ENCODE assay signal across 19 mouse cellular contexts in genomic region chr19:15761086-15761485, GRCm38 (mm10).
DNase-seq lines count a peak whose midpoint lies in the region; ATAC-seq lines count a peak whose summit lies in the region.
"Had no signal": no experiment of that assay in that cellular context is flagged by ENCODE, and none has a peak within 500 bp of the region (broad histone marks: within the 10 kb centered on the region; RNA-seq: fewer than 3 reads in every experiment).

No protein-coding gene starts in this region.

- peak; percentile 14 for DNase-seq in R1 (ENCODE audit: low read depth, low spot score)
- peak; percentile 7 for DNase-seq in ZHBTc4 (ENCODE audit: low read depth, low spot score)
- no peak for DNase-seq in left cerebral cortex, postnatal 36 days (ENCODE audit: low spot score in 2 of 2)
- no peak for DNase-seq in left cerebral cortex, postnatal 14 days (ENCODE audit: low spot score in 2 of 2)
- DNase-seq: adrenal gland, adult 2 months; adrenal gland, postnatal 10 days; adrenal gland, postnatal 25 days; cerebellum, adult 11-12 months; cerebellum, adult 2 months; cerebellum, adult 9-10 months; cerebellum, postnatal 10 days; cerebellum, postnatal 25 days; forebrain, postnatal 0 days had no signal

- H3K36me3 ChIP-seq in midbrain, embryonic 12.5 days = no peaks in the 10 kb centered on the region
- H3K36me3 ChIP-seq in midbrain, embryonic 16.5 days (ENCODE audit: control insufficient read depth, insufficient read depth, low read length) = no peaks in the 10 kb centered on the region
- H3K36me3 ChIP-seq: embryonic facial prominence, embryonic 10.5 days; embryonic facial prominence, embryonic 12.5 days; forebrain, embryonic 15.5 days had no signal

- 71% methylated on average over 4 of the region's 4 CpGs for WGBS in midbrain, embryonic 12.5 days
- WGBS in midbrain, embryonic 16.5 days = 66% methylated on average over 4 of the region's 4 CpGs

- no peak overlapping the region for H3K27ac ChIP-seq in midbrain, embryonic 12.5 days (replicated peaks)
- H3K27ac ChIP-seq in midbrain, embryonic 16.5 days (ENCODE audit: low read length) = no peak overlapping the region
- H3K27ac ChIP-seq: embryonic facial prominence, embryonic 10.5 days; embryonic facial prominence, embryonic 12.5 days; forebrain, embryonic 13.5 days; forebrain, embryonic 15.5 days had no signal

- ATAC-seq in midbrain, embryonic 12.5 days (ENCODE audit: low FRiP score, low read depth) = 0 out of 2 replicates have a peak, but pooled peaks have one; percentile 68
- no peak for ATAC-seq in midbrain, embryonic 16.5 days
- ATAC-seq: forebrain, embryonic 13.5 days; forebrain, embryonic 15.5 days; forebrain, postnatal 0 days had no signal

- no peaks in the 10 kb centered on the region for H3K27me3 ChIP-seq in midbrain, embryonic 12.5 days
- H3K27me3 ChIP-seq in midbrain, embryonic 16.5 days (ENCODE audit: control insufficient read depth, insufficient read depth, low read depth, low read length) = no peaks in the 10 kb centered on the region
- H3K27me3 ChIP-seq: embryonic facial prominence, embryonic 12.5 days; forebrain, embryonic 13.5 days; forebrain, embryonic 15.5 days had no signal

- H3K9ac ChIP-seq in midbrain, embryonic 12.5 days (replicated peaks) = no peak overlapping the region
- no peak overlapping the region for H3K9ac ChIP-seq in midbrain, embryonic 16.5 days (ENCODE audit: low read depth, low read length)
- H3K9ac ChIP-seq: embryonic facial prominence, embryonic 12.5 days; forebrain, embryonic 13.5 days; forebrain, embryonic 15.5 days; forebrain, postnatal 0 days had no signal

- peaks cover 3% of the 10 kb centered on the region; the same call in 1 of the 2 replicates for H3K4me1 ChIP-seq in midbrain, embryonic 12.5 days
- no peaks in the 10 kb centered on the region for H3K4me1 ChIP-seq in midbrain, embryonic 16.5 days (ENCODE audit: control insufficient read depth, insufficient read depth, low read length)
- H3K4me1 ChIP-seq: embryonic facial prominence, embryonic 10.5 days; embryonic facial prominence, embryonic 12.5 days; forebrain, embryonic 13.5 days; forebrain, embryonic 15.5 days had no signal

- intact Hi-C loops in left cerebral cortex, postnatal 36 days (cut with DNase I) = no loop called here
- intact Hi-C loops in left cerebral cortex, postnatal 14 days (cut with DNase I) = no loop called here

- H3K4me2 ChIP-seq in midbrain, embryonic 12.5 days (replicated peaks) = no peak overlapping the region
- no peak overlapping the region for H3K4me2 ChIP-seq in midbrain, embryonic 16.5 days (ENCODE audit: low read length)
- H3K4me2 ChIP-seq: embryonic facial prominence, embryonic 12.5 days; forebrain, embryonic 13.5 days; forebrain, embryonic 15.5 days had no signal

- H3K4me3 ChIP-seq in midbrain, embryonic 12.5 days = no peak overlapping the region
- H3K4me3 ChIP-seq in midbrain, embryonic 16.5 days (ENCODE audit: low read depth, low read length) = no peak overlapping the region
- H3K4me3 ChIP-seq: embryonic facial prominence, embryonic 10.5 days; embryonic facial prominence, embryonic 12.5 days; forebrain, embryonic 13.5 days; forebrain, embryonic 15.5 days had no signal

- H3K9me3 ChIP-seq in midbrain, embryonic 12.5 days = no peaks in the 10 kb centered on the region
- H3K9me3 ChIP-seq in midbrain, embryonic 16.5 days (replicated peaks; ENCODE audit: control insufficient read depth, low read length, poor library complexity, severe bottlenecking) = no peaks in the 10 kb centered on the region
- H3K9me3 ChIP-seq: embryonic facial prominence, embryonic 10.5 days; embryonic facial prominence, embryonic 12.5 days; forebrain, embryonic 13.5 days; forebrain, embryonic 15.5 days had no signal

Comparison
In these comparisons a context has a peak if more than half of its experiments do, and no peak if none do; other contexts are left out.
1. DNase-seq: peak in R1 (single experiment) and ZHBTc4 (single experiment); none in left cerebral cortex, postnatal 36 days (0 of 2) and left cerebral cortex, postnatal 14 days (0 of 2).